Mouse (Mus musculus): ENCODE measurements around the gene Paqr8.

DNA sequence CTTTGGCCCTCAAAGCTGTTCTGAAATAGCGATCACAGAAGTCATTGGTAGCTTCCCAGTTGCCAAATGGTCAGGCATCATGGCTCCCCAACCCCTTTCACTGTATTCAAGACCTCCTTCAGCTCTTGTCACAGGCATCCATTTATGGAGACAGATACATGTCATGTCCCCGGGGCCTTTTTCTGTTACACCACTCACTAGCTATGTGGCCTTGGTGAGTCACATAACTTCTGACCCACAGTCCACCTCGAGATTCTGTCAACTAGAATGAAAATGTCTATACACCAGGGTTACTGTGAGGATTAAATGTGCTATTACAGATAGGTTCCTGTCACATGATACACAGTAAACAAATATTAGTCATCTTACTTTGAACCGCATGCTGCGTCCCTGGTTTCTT is 17.9 kb upstream of the Paqr8 start:
- TF ChIP-seq CTCF (IDR thresholded peaks at IDR 0.05; ENCODE audit: borderline replicate concordance, insufficient read depth, low read length) (no peak), POLR2A (IDR thresholded peaks at IDR 0.05; ENCODE audit: low read depth, low read length) (no peak)

All from embryonic fibroblast, embryonic 13.5 days (primary cell).